Mouse (Mus musculus) small intestine, adult 2 months (tissue): Measurements from ENCODE around the gene Irak4.

Experiments used
- CTCF ChIP-seq: fragments of 200-500 bp; IDR thresholded peaks from 2 replicates; pipeline ENCODE4 v1.5.1; 2012; ENCODE audit warnings: low read depth, mild to moderate bottlenecking, control low read depth, inconsistent platforms, low read length, moderate library complexity, mixed read lengths; ENCODE audit not compliant: insufficient replicate concordance, insufficient read length; ENCODE audit errors: extremely low read depth
- POLR2A ChIP-seq: fragments of 200-500 bp; IDR thresholded peaks from 2 replicates; pipeline ENCODE4 v1.6.1; 2012; ENCODE audit warnings: low read depth, mild to moderate bottlenecking, control low read depth, inconsistent platforms, low read length, moderate library complexity

DNA sequence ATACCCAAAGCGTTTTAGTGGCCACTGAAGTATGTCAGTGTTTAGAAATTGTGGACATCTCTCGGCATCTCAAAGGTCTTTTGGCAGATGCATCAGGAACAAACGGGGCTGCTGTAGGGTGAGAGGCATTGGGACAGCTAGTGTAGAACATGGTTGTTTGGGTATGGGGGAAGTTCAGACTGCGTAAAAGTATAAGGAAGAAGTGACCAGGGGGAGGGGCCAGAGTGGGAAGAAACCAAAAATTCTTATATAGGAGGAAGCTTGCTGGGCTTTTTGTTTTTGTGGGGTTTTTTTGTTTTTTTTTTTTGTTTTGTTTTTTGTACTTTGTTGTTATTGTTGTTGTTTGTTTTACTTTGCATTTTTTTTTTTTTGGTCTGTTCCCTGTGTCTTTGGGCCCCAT is 1.4 kb downstream of the Irak4 start:
- TF ChIP-seq CTCF (no peak), POLR2A (no peak)
